Mouse (Mus musculus) MEL (cell line): ENCODE measurements at regions not wholly inside any gene's neighbourhood (a gene's known extent, or its start where the extent isn't known, plus 50 kb on each side); places are given as distances from the start of the nearest gene placed in this dataset.
A peak's percentile ranks its signal among the peaks of the same experiment; 100 is the strongest.

Source experiments
- DNase-seq: peaks from one replicate; pipeline ENCODE4 v3.0.0; 2011; ENCODE audit warnings: low read depth, low spot score
- H3K27ac ChIP-seq: 2 replicates; pipeline ENCODE4 v1.5.1; 2012; ENCODE audit warnings: low read depth, mild to moderate bottlenecking, control low read depth, low read length, moderate library complexity; ENCODE audit not compliant: control insufficient read depth
- H3K27me3 ChIP-seq, 2 experiments: fragments of 150-350 bp in 1 of 2; sonication (generic) in 1 of 2; 2 replicates each; pipeline ENCODE4 v1.6.1; 2012; ENCODE audit warnings: low read length in 2 of 2, mild to moderate bottlenecking in 2 of 2, improper control_type of control experiment in 1 of 2, moderate library complexity in 1 of 2; ENCODE audit not compliant: insufficient read depth in 2 of 2, control insufficient read depth in 1 of 2
- H3K36me3 ChIP-seq, 2 experiments: 2 replicates each; pipeline ENCODE4 v1.6.1; 2012 to 2014; ENCODE audit warnings: low read length in 2 of 2, improper control_type of control experiment in 1 of 2, inconsistent platforms in 1 of 2, mild to moderate bottlenecking in 1 of 2; ENCODE audit not compliant: insufficient read depth in 2 of 2, control insufficient read depth in 1 of 2
- H3K4me1 ChIP-seq, 2 experiments: fragments of 150-350 bp in 1 of 2; sonication (generic) in 1 of 2; 2 replicates each; pipeline ENCODE4 v1.6.1; 2012; ENCODE audit warnings: low read length in 2 of 2, improper control_type of control experiment in 1 of 2, mild to moderate bottlenecking in 1 of 2; ENCODE audit not compliant: insufficient read depth in 2 of 2, control insufficient read depth in 1 of 2
- H3K4me3 ChIP-seq, 2 experiments: fragments of 150-350 bp in 1 of 2; sonication (generic) in 1 of 2; 2 replicates each; pipeline ENCODE4 v1.5.1; 2012; ENCODE audit warnings: low read depth in 2 of 2, low read length in 2 of 2, mild to moderate bottlenecking in 2 of 2, moderate library complexity in 2 of 2, control low read depth in 1 of 2, improper control_type of control experiment in 1 of 2; ENCODE audit not compliant: control insufficient read depth in 1 of 2, insufficient read depth in 1 of 2
- H3K79me2 ChIP-seq: 2 replicates; pipeline ENCODE4 v1.6.1; 2012; ENCODE audit warnings: mild to moderate bottlenecking, low read length, moderate library complexity; ENCODE audit not compliant: control insufficient read depth, poor library complexity, insufficient read depth
- H3K9ac ChIP-seq: 2 replicates; pipeline ENCODE4 v1.6.1; 2012; ENCODE audit warnings: low read depth, mild to moderate bottlenecking, control low read depth, low read length, moderate library complexity; ENCODE audit not compliant: control insufficient read depth, poor library complexity, severe bottlenecking
- H3K9me3 ChIP-seq: fragments of 150-350 bp; sonication (generic); replicated peaks from 2 replicates; pipeline ENCODE4 v1.6.1; 2012; ENCODE audit warnings: mild to moderate bottlenecking, low read length, improper control_type of control experiment, moderate library complexity; ENCODE audit not compliant: insufficient read depth
- CHD1 ChIP-seq: IDR thresholded peaks from 2 replicates; pipeline ENCODE4 v1.6.1; 2012; ENCODE audit warnings: low read depth, mild to moderate bottlenecking, inconsistent platforms, low read length, improper control_type of control experiment
- CHD2 ChIP-seq: IDR thresholded peaks from 2 replicates; pipeline ENCODE4 v1.6.1; 2011; ENCODE audit warnings: low read length, improper control_type of control experiment
- CTCF ChIP-seq, 3 experiments: IDR thresholded peaks in 2 of 3; conservative IDR thresholded peaks in 1 of 3; 2 replicates each; pipeline ENCODE4 v1.5.1; 2011 to 2012; ENCODE audit warnings: low read length in 3 of 3, low read depth in 2 of 3, mild to moderate bottlenecking in 2 of 3, improper control_type of control experiment in 1 of 3, inconsistent platforms in 1 of 3, mixed read lengths in 1 of 3, moderate library complexity in 1 of 3; ENCODE audit not compliant: control insufficient read depth in 1 of 3, insufficient read depth in 1 of 3, poor library complexity in 1 of 3, severe bottlenecking in 1 of 3
- E2F4 ChIP-seq: IDR thresholded peaks from 2 replicates; pipeline ENCODE4 v1.6.1; 2011; ENCODE audit warnings: low read depth, low read length, improper control_type of control experiment, borderline replicate concordance
- ETS1 ChIP-seq: IDR thresholded peaks from 2 replicates; pipeline ENCODE4 v1.6.1; 2012; ENCODE audit warnings: low read depth, mild to moderate bottlenecking, inconsistent platforms, low read length, improper control_type of control experiment, moderate library complexity
- GATA1 ChIP-seq: IDR thresholded peaks from 2 replicates; pipeline ENCODE4 v1.6.1; 2011; ENCODE audit warnings: low read depth, low read length, improper control_type of control experiment
- HCFC1 ChIP-seq: IDR thresholded peaks from 2 replicates; pipeline ENCODE4 v1.6.1; 2012; ENCODE audit warnings: low read depth, mild to moderate bottlenecking, inconsistent platforms, low read length, improper control_type of control experiment, moderate library complexity
- JUND ChIP-seq: IDR thresholded peaks from 2 replicates; pipeline ENCODE4 v1.6.1; 2011; ENCODE audit warnings: low read depth, mild to moderate bottlenecking, improper control_type of control experiment, low read length
- KAT2A ChIP-seq: conservative IDR thresholded peaks from 2 replicates; pipeline ENCODE4 v1.6.1; 2012; ENCODE audit warnings: low read depth, low read length, improper control_type of control experiment, inconsistent platforms
- MAFK ChIP-seq: IDR thresholded peaks from 2 replicates; pipeline ENCODE4 v1.6.1; 2011; ENCODE audit warnings: low read depth, mild to moderate bottlenecking, low read length, improper control_type of control experiment, borderline replicate concordance
- MYB ChIP-seq: IDR thresholded peaks from 2 replicates; pipeline ENCODE4 v1.6.1; 2011; ENCODE audit warnings: mild to moderate bottlenecking, low read depth, low read length, improper control_type of control experiment
- NRF1 ChIP-seq: IDR thresholded peaks from 2 replicates; pipeline ENCODE4 v1.6.1; 2014; ENCODE audit warnings: low read depth, mild to moderate bottlenecking, inconsistent platforms, low read length, improper control_type of control experiment, moderate library complexity; ENCODE audit not compliant: poor library complexity, insufficient read depth, severe bottlenecking
- POLR2A ChIP-seq, 2 experiments: IDR thresholded peaks; 2 replicates each; pipeline ENCODE4 v1.6.1; 2011 to 2012; ENCODE audit warnings: low read length in 2 of 2, mild to moderate bottlenecking in 2 of 2, control low read depth in 1 of 2, improper control_type of control experiment in 1 of 2, low read depth in 1 of 2, moderate library complexity in 1 of 2; ENCODE audit not compliant: control insufficient read depth in 1 of 2, insufficient read depth in 1 of 2, poor library complexity in 1 of 2
- POLR2AphosphoS2 ChIP-seq: IDR thresholded peaks from 2 replicates; pipeline ENCODE4 v1.6.1; 2011; ENCODE audit warnings: low read length, improper control_type of control experiment
- POLR2AphosphoS5 ChIP-seq: IDR thresholded peaks from 2 replicates; pipeline ENCODE4 v1.6.1; 2012; ENCODE audit warnings: low read depth, borderline replicate concordance, mild to moderate bottlenecking, inconsistent platforms, low read length, moderate library complexity, mixed read lengths
- RCOR1 ChIP-seq: IDR thresholded peaks from 2 replicates; pipeline ENCODE4 v1.6.1; 2012; ENCODE audit warnings: low read depth, mild to moderate bottlenecking, inconsistent platforms, low read length, improper control_type of control experiment
- SMC3 ChIP-seq: IDR thresholded peaks from 2 replicates; pipeline ENCODE4 v1.6.1; 2011; ENCODE audit warnings: low read depth, low read length, improper control_type of control experiment
- TAL1 ChIP-seq: IDR thresholded peaks from 2 replicates; pipeline ENCODE4 v1.6.1; 2012; ENCODE audit warnings: mild to moderate bottlenecking, inconsistent platforms, low read length, moderate library complexity, mixed read lengths
- TBP ChIP-seq: IDR thresholded peaks from 2 replicates; pipeline ENCODE4 v1.8.0; 2011; ENCODE audit warnings: low read depth, low read length, improper control_type of control experiment
- TCF12 ChIP-seq: IDR thresholded peaks from 2 replicates; pipeline ENCODE4 v1.6.1; 2014; ENCODE audit warnings: low read depth, mild to moderate bottlenecking, inconsistent platforms, low read length, improper control_type of control experiment, moderate library complexity
- UBTF ChIP-seq: IDR thresholded peaks from 2 replicates; pipeline ENCODE4 v1.6.1; 2012; ENCODE audit warnings: low read depth, mild to moderate bottlenecking, inconsistent platforms, low read length, improper control_type of control experiment, moderate library complexity, borderline replicate concordance; ENCODE audit not compliant: insufficient read depth
- USF1 ChIP-seq: IDR thresholded peaks from 2 replicates; pipeline ENCODE4 v1.6.1; 2014; ENCODE audit warnings: low read depth, mild to moderate bottlenecking, inconsistent platforms, low read length, improper control_type of control experiment, moderate library complexity
- ZC3H11A ChIP-seq: IDR thresholded peaks from 2 replicates; pipeline ENCODE4 v1.6.1; 2012; ENCODE audit warnings: low read depth, mild to moderate bottlenecking, inconsistent platforms, low read length, improper control_type of control experiment
- ZKSCAN1 ChIP-seq: IDR thresholded peaks from 2 replicates; pipeline ENCODE4 v1.6.1; 2012; ENCODE audit warnings: low read depth, mild to moderate bottlenecking, inconsistent platforms, low read length, improper control_type of control experiment, moderate library complexity
- ZMIZ1 ChIP-seq: IDR thresholded peaks from 2 replicates; pipeline ENCODE4 v1.6.1; 2012; ENCODE audit warnings: low read depth, mild to moderate bottlenecking, inconsistent platforms, low read length, improper control_type of control experiment, moderate library complexity
- ZNF384 ChIP-seq: IDR thresholded peaks from 2 replicates; pipeline ENCODE4 v1.6.1; 2012; ENCODE audit warnings: low read depth, mild to moderate bottlenecking, inconsistent platforms, low read length, improper control_type of control experiment

DNA sequence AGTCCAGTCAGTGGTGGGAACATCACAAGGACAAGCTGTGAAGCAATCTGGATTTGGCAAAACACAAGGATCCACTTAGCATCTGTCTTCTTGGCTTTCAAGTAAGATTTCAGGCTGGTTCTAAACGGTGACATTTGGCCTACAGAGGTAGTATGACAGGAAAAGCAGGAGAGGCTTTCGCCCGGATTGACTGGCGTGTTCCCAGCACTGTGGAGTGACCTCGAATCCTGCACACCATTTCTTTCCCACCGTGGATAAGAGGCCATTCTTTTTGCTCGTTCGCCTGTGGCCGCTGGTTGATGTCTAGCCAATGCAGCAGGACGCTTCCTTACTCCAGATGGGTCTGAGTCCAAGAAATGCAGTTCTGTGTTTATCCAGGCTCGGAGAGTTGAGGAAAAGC, 99.6 kb upstream of the Nfe2l3 start:
- Histone ChIP-seq H3K36me3 (no peaks in the 10 kb centered on the region), H3K27me3 (peaks cover 5 to 9% of the 10 kb centered on the region in 2 experiments; a peak in 3 of 4 replicates), H3K27ac (no peak overlapping the region), H3K4me1 (no peaks in the 10 kb centered on the region), H3K9ac (no peak overlapping the region), H3K9me3 (no peaks in the 10 kb centered on the region), H3K79me2 (no peaks in the 10 kb centered on the region), H3K4me3 (no peak overlapping the region)
- TF ChIP-seq RCOR1 (no peak), HCFC1 (no peak), UBTF (no peak), CHD2 (no peak), CHD1 (no peak), KAT2A (no peak), POLR2AphosphoS2 (no peak), E2F4 (no peak), SMC3 (no peak), ZC3H11A (no peak), POLR2AphosphoS5 (no peak), TAL1 (no peak), TCF12 (no peak), POLR2A (IDR thresholded peaks at IDR 0.05; ENCODE audit: control insufficient read depth in 1 of 2, insufficient read depth in 1 of 2, low read depth in 1 of 2, low read length in 2 of 2, poor library complexity in 1 of 2) (no peak), MAFK (no peak), ZKSCAN1 (no peak), CTCF (IDR thresholded peaks at IDR 0.05 in 2 of 3, conservative IDR thresholded peaks at IDR 0.05 in 1 of 3; ENCODE audit: control insufficient read depth in 1 of 3, insufficient read depth in 1 of 3, low read depth in 2 of 3, low read length in 3 of 3, poor library complexity in 1 of 3, severe bottlenecking in 1 of 3) (no peak)
- no peak for DNase-seq

DNA sequence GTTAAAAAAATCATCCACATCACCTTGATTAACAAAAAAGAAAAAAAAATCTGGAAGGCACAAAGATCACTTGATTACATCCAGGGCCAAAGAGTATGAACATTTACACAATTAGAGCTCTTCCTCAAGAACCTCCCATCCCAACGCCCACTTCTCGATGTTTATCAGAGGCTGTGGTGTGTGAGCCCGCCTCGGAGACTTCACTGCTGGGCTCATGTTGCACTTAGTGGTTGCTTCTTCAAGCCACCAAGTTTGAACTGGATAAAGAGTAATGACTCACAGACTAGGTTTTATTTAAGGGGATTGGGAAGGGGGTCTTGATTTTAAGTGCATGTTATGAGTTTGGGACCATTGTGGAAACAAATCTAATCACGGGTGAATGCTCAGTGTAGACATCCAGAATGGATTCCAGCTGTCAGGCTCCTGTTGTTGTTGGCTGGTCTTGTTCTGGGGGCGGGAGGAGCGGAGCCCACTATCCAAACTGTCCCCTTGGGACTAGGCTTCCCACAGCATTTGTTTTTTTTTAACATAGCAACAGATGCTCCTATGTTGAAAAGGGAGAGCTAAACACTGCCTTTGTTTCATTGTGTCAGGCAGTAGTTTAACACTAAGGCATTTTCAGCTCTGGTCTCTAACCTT, 98.6 kb upstream of the Nfe2l3 start:
- H3K36me3 ChIP-seq = no peaks in the 10 kb centered on the region
- no peak for TF ChIP-seq ZNF384
- no peak for TF ChIP-seq ETS1
- TF ChIP-seq NRF1 = no peak
- no peak for TF ChIP-seq POLR2AphosphoS5
- TF ChIP-seq JUND = no peak
- TF ChIP-seq ZMIZ1 = no peak
- no peak for TF ChIP-seq HCFC1
- TF ChIP-seq GATA1 = no peak
- no peak for TF ChIP-seq ZKSCAN1
- no peak for TF ChIP-seq USF1
- no peak for TF ChIP-seq CTCF (IDR thresholded peaks at IDR 0.05 in 2 of 3, conservative IDR thresholded peaks at IDR 0.05 in 1 of 3; ENCODE audit: control insufficient read depth in 1 of 3, insufficient read depth in 1 of 3, low read depth in 2 of 3, low read length in 3 of 3, poor library complexity in 1 of 3, severe bottlenecking in 1 of 3)
- TF ChIP-seq MYB = no peak
- TF ChIP-seq KAT2A = no peak
- TF ChIP-seq TBP = no peak
- TF ChIP-seq CHD1 = no peak
- TF ChIP-seq, all 39 proteins: peak for 0
- H3K9ac ChIP-seq = no peak overlapping the region
- H3K27me3 ChIP-seq = peaks cover 3 to 15% of the 10 kb centered on the region in 2 experiments; a peak in 3 of 4 replicates
- no peaks in the 10 kb centered on the region for H3K9me3 ChIP-seq
- H3K27ac ChIP-seq = no peak overlapping the region
- H3K4me1 ChIP-seq = no peaks in the 10 kb centered on the region
- H3K4me3 ChIP-seq = no peak overlapping the region
- H3K79me2 ChIP-seq = no peaks in the 10 kb centered on the region
- DNase-seq = peak; percentile 11
